Mouse (Mus musculus) bone marrow, adult 2 months (tissue): ENCODE results near the gene Rbp3.

Experiments
- CTCF ChIP-seq: fragments of 200-500 bp; IDR thresholded peaks from 2 replicates; pipeline ENCODE4 v1.5.1; 2011; ENCODE audit warnings: low read length, control low read depth; ENCODE audit not compliant: control insufficient read depth, insufficient read depth
- POLR2A ChIP-seq: fragments of 200-500 bp; IDR thresholded peaks from 2 replicates; pipeline ENCODE4 v1.6.1; 2011; ENCODE audit warnings: low read depth, mild to moderate bottlenecking, control low read depth, low read length, borderline replicate concordance; ENCODE audit not compliant: control insufficient read depth

DNA sequence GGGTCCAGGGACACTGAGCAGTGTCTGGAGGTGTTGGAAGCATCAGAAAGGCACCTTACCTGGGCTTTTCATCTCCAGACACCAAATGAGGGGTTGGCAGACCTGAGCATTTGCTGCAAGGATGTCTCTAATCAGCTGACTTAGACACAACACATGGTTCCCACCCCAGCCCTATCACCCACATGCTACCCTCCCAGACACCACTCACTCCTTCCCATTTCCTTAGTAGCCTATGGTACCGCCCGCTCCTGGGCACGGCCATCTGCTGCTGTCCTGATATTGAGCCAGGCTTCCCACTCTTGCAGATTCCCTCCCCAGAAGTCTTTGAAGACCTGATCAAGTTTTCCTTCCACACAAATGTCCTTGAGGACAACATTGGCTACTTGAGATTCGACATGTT is 4.4 kb downstream of the Rbp3 start:
- TF ChIP-seq CTCF (no peak), POLR2A (no peak)
